Mouse (Mus musculus): Measurements from ENCODE around the gene Slc16a7. TPM values are rescaled to one million over a fixed set of nuclear protein-coding genes. Genes with fewer than 3 reads are reported as not detected.

Slc16a7 gene
- polyA plus RNA-seq, 1 experiment, result 0.04 TPM

- H3K79me2 ChIP-seq (ENCODE audit: control insufficient read depth, insufficient read depth), result no peaks in the 10 kb centered on the region
- no peaks in the 10 kb centered on the region for H3K36me3 ChIP-seq (ENCODE audit: control insufficient read depth, insufficient read depth)
- no peak overlapping the region for H3K4me3 ChIP-seq (ENCODE audit: insufficient read depth, poor library complexity, severe bottlenecking)
- no peaks in the 10 kb centered on the region for H3K27me3 ChIP-seq (ENCODE audit: control insufficient read depth, insufficient read depth, insufficient read length)
- no peak overlapping the region for H3ac ChIP-seq (ENCODE audit: control insufficient read depth, insufficient read length, low read depth)
- TF ChIP-seq CTCF (IDR thresholded peaks at IDR 0.05; ENCODE audit: control insufficient read depth, insufficient read depth, insufficient read length), result no peak
- no peak for TF ChIP-seq MYOG (IDR thresholded peaks at IDR 0.05; ENCODE audit: control insufficient read depth, extremely low read depth, insufficient read length)
- TF ChIP-seq MYOD1 (IDR thresholded peaks at IDR 0.05; ENCODE audit: control insufficient read depth, insufficient read length, low read depth), result no peak
- H3K79me3 ChIP-seq (ENCODE audit: low read depth), result no peaks in the 10 kb centered on the region
Observed at GRCm38 (mm10) chr10:125342204-125342603, 47.1 kb downstream of the Slc16a7 start.

GRCm38 (mm10) chr10:125333799-125334198 is 55.5 kb downstream of the Slc16a7 start:
- Histone ChIP-seq H3K27me3 (ENCODE audit: control insufficient read depth, insufficient read depth, insufficient read length) (no peaks in the 10 kb centered on the region), H3K36me3 (ENCODE audit: control insufficient read depth, insufficient read depth) (no peaks in the 10 kb centered on the region), H3K79me3 (ENCODE audit: low read depth) (no peaks in the 10 kb centered on the region), H3ac (ENCODE audit: control insufficient read depth, insufficient read length, low read depth) (no peak overlapping the region), H3K79me2 (ENCODE audit: control insufficient read depth, insufficient read depth) (no peaks in the 10 kb centered on the region), H3K4me3 (ENCODE audit: insufficient read depth, poor library complexity, severe bottlenecking) (no peak overlapping the region)
- TF ChIP-seq MYOD1 (IDR thresholded peaks at IDR 0.05; ENCODE audit: control insufficient read depth, insufficient read length, low read depth), result no peak
- TF ChIP-seq CEBPB (IDR thresholded peaks at IDR 0.05; ENCODE audit: low read depth), result no peak
- TF ChIP-seq USF1 (IDR thresholded peaks at IDR 0.05; ENCODE audit: low read depth), result no peak
- TF ChIP-seq MYOG (IDR thresholded peaks at IDR 0.05; ENCODE audit: control insufficient read depth, extremely low read depth, insufficient read length), result no peak
- no peak for TF ChIP-seq FOSL1 (IDR thresholded peaks at IDR 0.05; ENCODE audit: insufficient read depth, low read length, poor library complexity, severe bottlenecking)
- TF ChIP-seq CTCF (IDR thresholded peaks at IDR 0.05; ENCODE audit: control insufficient read depth, insufficient read depth, insufficient read length), result no peak
- no peak for TF ChIP-seq MAX (IDR thresholded peaks at IDR 0.05)

DNA sequence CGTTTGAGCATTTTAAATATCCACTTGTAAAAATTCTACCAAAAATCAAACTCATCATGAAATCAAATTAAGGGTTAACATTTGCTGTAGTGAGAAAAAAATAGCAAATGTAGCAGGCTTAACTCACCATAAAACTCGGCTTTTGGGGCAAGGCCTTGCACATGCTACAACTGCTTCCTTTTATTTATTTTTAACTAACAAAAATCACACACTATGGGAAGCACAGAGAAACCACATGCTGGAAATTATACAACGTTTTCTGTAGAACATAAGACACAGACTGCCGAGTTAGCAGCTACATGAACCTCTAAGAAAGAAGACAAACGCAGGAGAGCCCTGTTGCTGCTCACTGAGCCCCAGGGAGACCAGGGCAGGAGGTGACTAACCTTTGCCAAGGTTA is 57.9 kb downstream of the Slc16a7 start:
- Histone ChIP-seq H3K36me3 (ENCODE audit: control insufficient read depth, insufficient read depth) (no peaks in the 10 kb centered on the region), H3K4me3 (ENCODE audit: insufficient read depth, poor library complexity, severe bottlenecking) (no peak overlapping the region), H3K79me2 (ENCODE audit: control insufficient read depth, insufficient read depth) (no peaks in the 10 kb centered on the region), H3ac (ENCODE audit: control insufficient read depth, insufficient read length, low read depth) (no peak overlapping the region), H3K27me3 (ENCODE audit: control insufficient read depth, insufficient read depth, insufficient read length) (no peaks in the 10 kb centered on the region), H3K79me3 (ENCODE audit: low read depth) (no peaks in the 10 kb centered on the region)
- TF ChIP-seq USF1 (IDR thresholded peaks at IDR 0.05; ENCODE audit: low read depth) (no peak), MYOD1 (IDR thresholded peaks at IDR 0.05; ENCODE audit: control insufficient read depth, insufficient read length, low read depth) (no peak), MYOG (IDR thresholded peaks at IDR 0.05; ENCODE audit: control insufficient read depth, extremely low read depth, insufficient read length) (no peak), CEBPB (IDR thresholded peaks at IDR 0.05; ENCODE audit: low read depth) (no peak), FOSL1 (IDR thresholded peaks at IDR 0.05; ENCODE audit: insufficient read depth, low read length, poor library complexity, severe bottlenecking) (no peak), MAX (IDR thresholded peaks at IDR 0.05) (no peak), CTCF (IDR thresholded peaks at IDR 0.05; ENCODE audit: control insufficient read depth, insufficient read depth, insufficient read length) (no peak)

GRCm38 (mm10) chr10:125328331-125329063 is 60.8 kb downstream of the Slc16a7 start:
- no peaks in the 10 kb centered on the region for H3K27me3 ChIP-seq (ENCODE audit: control insufficient read depth, insufficient read depth, insufficient read length)
- no peak overlapping the region for H3K4me3 ChIP-seq (ENCODE audit: insufficient read depth, poor library complexity, severe bottlenecking)
- no peak for TF ChIP-seq CEBPB (IDR thresholded peaks at IDR 0.05; ENCODE audit: low read depth)

GRCm38 (mm10) chr10:125324871-125325565 is 64.2 kb downstream of the Slc16a7 start:
- no peaks in the 10 kb centered on the region for H3K79me2 ChIP-seq (ENCODE audit: control insufficient read depth, insufficient read depth)
- no peak for TF ChIP-seq MAX (IDR thresholded peaks at IDR 0.05)
- TF ChIP-seq USF1 (IDR thresholded peaks at IDR 0.05; ENCODE audit: low read depth), result no peak
- no peak for TF ChIP-seq CEBPB (IDR thresholded peaks at IDR 0.05; ENCODE audit: low read depth)
- no peak for TF ChIP-seq CTCF (IDR thresholded peaks at IDR 0.05; ENCODE audit: control insufficient read depth, insufficient read depth, insufficient read length)
- TF ChIP-seq MYOD1 (IDR thresholded peaks at IDR 0.05; ENCODE audit: control insufficient read depth, insufficient read length, low read depth), result no peak
- no peak for TF ChIP-seq FOSL1 (IDR thresholded peaks at IDR 0.05; ENCODE audit: insufficient read depth, low read length, poor library complexity, severe bottlenecking)
- no peak overlapping the region for H3ac ChIP-seq (ENCODE audit: control insufficient read depth, insufficient read length, low read depth)
- no peaks in the 10 kb centered on the region for H3K36me3 ChIP-seq (ENCODE audit: control insufficient read depth, insufficient read depth)
- H3K27me3 ChIP-seq (ENCODE audit: control insufficient read depth, insufficient read depth, insufficient read length), result no peaks in the 10 kb centered on the region
- H3K79me3 ChIP-seq (ENCODE audit: low read depth), result no peaks in the 10 kb centered on the region
- no peak overlapping the region for H3K4me3 ChIP-seq (ENCODE audit: insufficient read depth, poor library complexity, severe bottlenecking)

More at GRCm38 (mm10) chr10:125328331-125329063, 60.8 kb downstream of the Slc16a7 start:
- Histone ChIP-seq H3K36me3 (ENCODE audit: control insufficient read depth, insufficient read depth) (no peaks in the 10 kb centered on the region), H3K79me3 (ENCODE audit: low read depth) (no peaks in the 10 kb centered on the region), H3ac (ENCODE audit: control insufficient read depth, insufficient read length, low read depth) (no peak overlapping the region), H3K79me2 (ENCODE audit: control insufficient read depth, insufficient read depth) (no peaks in the 10 kb centered on the region)

Measured in C2C12 (cell line).